Mouse (Mus musculus) cerebellum, adult 11 months (tissue): Measurements from ENCODE around the gene Gli1.

Source experiments
- DNase-seq: peaks from one replicate; pipeline ENCODE4 v3.0.0; 2022

The Gli1 gene

DNA sequence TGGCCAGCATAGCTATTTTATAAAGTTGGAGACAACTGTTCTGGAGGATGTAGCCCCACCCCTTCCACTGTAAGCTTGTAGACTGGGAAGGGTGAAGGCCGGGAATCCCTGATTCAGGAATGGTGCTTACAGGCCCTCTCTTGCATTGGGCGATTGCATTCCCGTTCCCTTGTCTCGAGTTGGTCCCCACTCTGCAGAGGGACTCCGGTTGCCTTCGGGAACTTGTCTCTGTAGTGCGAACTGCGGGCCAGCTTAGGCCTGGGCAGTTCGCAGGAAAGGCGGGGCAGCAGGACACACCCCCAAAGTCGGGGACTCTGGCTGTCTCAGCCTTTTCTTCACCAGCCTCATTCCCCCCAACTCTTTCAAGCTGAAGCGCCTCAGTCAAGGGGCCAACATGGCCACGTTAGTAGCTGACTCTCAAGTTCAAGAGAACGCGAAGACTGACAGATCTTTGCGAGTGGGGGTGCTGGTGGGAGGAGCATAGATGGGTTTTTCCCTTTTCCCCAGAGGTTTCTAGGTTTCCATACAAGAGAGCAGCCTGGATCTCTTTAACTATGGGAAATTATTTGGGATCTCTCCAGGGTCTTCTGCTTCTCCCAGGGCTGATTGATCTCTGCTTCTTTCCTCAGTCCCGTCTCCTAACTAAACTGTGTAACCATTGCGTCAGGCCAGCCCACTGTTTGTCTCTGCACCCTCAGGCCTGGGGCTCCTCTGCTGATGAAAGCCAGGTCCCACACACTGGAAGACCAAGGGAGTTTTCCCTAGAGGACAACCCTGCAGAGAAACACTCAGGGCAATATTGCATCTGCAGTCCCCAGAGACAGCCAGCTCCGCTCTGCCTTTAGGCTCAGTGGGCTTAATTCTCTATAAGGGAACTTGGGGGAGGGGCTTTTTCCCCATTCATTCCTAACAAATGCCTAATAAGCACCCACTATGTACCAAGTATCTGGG, 50.6 kb downstream of the Gli1 start:
- peak; percentile 28 for DNase-seq

DNA sequence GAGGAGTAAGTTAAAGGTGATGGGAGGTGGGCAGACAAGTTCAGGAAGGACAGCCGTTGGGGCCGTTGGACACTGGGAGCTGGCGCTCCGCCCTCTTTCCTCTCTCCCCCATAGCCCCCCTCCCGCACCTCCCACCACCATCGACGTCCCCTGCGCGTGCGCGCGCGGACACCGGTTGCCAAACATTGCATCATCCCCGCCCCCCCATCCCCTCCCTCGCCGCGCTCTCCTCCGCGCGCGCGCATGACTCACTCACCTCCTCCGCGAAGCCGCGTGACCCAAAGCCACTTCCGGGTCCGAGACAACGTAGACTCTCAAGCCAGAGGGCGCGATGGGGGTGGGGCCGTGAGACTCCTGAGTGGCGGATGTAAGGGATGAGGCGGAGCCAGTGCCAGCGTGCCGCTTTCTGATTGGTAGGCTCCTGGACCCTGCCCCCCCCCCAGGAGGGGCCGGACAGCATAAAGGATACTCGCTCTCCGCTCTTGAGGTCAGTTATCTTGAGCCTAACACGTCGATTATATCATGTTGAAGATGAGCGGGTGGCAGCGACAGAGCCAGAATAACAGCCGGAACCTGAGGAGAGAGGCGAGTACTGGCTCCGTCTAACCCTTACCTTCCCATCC, 51.4 kb downstream of the Gli1 start:
- peak; percentile 100 for DNase-seq

DNA sequence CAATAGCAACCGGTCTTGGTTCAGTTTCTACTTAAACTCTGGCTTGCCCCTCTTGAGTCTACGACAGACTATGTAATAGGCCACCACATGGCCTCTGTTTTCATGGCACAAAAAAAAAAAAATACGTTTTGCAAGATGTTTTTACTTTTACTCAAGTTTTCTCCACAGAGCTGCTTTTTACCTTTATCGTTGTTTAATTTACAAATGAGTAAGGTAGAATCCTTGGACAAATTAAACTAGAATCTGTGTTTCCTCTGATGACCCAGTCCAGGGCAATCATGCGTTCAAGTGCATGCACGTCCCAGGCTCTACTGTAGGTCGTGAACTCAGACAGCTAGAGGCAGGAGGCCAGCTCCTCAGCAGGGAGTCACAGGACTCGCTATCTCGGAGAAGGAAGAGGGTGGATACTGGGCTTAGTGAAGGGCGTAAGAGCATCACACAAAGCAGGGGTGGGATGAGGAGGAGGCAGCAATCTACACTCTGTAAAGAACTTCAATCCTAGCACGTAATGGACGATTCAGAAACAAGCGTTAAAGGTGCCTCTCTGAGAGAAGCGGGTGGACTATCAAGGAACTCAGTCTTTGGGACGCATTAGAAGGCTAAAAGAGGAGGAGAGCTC, 52.1 kb downstream of the Gli1 start:
- DNase-seq, result peak; percentile 80

DNA sequence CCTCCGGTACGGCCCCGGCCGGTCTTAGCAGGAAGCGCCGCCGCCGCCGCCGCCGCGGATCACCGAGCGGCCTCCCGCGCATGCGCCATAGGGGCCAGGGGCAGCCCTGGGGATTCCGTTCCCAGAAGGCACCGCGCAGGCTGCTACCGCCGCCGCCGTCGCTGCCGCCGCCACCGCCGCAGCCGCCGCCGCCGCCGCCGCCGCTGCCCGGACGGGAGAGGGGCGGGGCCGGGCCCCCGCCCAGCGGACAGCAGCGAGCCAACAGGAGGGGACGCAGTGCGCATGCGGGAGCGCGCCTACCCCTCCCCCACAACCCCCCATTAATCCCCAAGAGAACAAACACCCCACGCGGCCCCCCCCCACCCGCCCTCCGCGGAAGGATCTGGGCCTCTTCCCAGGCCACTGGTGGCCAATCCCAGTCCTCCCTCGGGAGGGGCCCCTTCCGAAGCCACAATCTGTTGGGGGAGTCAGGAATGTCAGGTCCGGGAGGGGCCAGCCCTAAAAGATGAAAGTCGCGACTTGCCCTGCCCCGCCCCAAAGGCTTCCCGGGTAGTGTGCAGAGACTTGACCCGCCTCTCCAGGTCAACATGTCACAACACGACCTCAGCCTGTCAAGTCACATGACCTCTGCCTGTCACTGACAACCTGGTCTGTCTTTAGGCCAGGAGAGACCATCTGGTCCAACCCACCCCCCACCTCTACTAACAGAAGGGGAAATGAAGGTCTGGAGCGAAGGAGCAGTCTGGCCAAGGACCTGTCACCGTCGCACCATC, 52.8 kb downstream of the Gli1 start, which contains the start of gene Mbd6:
TSS of gene Mbd6 (minus strand) at position 219 of the 773 bp plus-strand sequence.
- DNase-seq, result peak; percentile 91

DNA sequence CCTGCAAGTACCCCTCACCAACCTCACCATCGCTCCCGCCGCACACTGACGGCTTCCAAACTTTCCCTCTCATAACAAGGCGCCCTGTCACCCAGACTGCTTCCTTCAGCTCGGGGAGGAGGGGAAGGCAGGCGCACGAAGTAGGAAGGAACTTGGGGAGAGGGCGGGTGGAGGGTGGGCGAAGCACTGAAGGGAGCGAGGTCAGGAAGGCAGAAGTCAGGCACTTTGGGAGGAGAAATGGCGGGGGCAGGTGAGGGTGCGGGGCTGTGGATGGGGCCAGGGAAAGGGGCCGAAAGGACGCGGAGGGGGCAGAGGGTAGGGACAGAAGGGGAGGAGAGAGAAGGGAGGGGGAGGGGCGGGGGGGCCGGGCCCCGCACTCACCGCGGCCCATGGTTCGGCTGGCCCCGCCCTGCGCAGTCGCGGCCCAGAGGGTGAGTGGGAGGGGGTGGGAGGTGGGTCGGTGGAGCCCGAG, 53.4 kb downstream of the Gli1 start:
- DNase-seq, result no peak

DNA sequence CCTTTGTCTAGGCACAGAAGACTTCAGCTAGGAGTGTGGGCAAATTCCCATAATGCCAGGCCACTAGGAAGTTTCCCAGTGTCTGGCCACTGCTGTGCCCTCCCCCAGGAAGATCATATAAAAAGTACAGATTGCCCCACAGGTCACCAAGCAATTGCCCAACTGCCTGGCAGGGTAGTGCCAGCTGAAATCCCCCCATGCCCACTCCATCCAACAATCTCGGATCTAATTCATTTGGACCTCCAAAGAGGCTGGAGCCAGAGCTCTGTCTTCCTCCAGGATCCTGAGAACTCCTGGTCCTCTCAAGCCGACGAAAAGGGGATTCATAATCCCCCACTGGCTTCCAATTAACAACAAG, 53.9 kb downstream of the Gli1 start:
- DNase-seq, result no peak

DNA sequence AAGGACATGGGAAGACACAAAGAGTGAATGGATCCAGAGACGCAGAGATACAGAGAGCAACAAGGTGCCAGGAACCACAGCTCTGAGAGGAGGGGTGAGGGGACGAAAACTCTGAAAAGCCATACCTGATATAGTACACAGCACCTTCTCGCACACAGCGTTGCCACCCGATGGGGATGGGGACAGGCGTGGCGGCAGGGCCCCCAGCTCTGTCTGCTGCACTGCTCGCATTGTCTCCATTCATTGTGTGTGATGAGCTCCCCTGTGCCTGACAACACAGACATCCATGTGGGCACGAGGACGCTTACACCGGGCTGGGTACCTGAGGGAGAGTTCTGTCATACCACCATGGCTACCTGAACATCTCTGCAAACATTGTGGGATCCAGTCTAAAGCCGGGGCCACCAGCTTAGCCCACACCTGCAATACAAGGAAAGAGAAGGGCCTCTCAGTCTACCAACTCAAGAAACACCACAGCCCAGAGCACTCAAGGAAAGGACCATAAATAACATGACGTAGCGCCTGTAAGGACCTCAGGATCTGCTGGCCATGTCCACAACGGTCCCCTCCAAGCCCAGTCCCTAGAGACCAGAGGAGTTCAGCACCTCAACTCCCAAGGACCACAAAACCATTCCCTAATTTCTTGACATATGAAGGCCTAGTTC, 54.4 kb downstream of the Gli1 start:
- peak; percentile 31 for DNase-seq

DNA sequence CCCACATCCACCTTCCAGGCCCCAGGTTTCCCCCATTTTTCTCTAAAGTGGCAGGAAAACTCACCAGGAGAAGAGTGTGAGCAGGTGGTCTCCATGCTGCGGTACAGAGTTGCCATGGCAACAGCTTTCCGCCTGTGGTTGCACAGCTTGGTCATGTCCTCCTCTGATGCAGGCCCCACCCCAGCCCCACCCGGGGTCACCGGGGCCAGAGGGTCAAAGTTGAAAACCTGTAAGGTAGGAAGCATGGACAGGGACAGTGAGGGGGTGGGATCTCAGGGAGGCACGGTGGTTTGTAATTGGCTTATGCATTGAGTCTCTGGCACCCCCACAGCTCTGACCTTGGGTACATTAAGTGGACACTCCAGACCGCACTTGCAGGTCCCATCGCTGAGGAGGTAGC, 55.0 kb downstream of the Gli1 start:
- DNase-seq, result peak; percentile 42

DNA sequence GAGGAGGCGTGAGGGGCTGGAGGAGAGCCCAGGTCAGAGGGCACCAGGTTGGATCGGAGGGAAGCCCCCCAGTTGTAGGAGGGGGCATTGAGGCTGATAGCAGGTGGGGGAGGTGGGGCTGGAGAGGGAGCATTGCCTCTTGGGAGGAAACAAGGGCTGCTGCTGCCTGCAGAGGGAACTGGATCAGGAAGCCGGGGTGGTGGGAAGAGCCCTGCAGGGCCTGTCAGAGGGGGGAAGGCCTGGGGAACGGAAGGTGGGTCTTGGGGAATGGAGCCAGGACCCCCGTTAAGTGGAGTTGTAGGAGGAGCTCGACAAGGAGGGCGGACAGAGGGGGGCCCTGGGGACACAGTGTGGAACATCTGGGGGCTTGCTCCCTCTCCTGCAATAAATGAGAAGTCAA, 55.6 kb downstream of the Gli1 start:
- peak; percentile 29 for DNase-seq

DNA sequence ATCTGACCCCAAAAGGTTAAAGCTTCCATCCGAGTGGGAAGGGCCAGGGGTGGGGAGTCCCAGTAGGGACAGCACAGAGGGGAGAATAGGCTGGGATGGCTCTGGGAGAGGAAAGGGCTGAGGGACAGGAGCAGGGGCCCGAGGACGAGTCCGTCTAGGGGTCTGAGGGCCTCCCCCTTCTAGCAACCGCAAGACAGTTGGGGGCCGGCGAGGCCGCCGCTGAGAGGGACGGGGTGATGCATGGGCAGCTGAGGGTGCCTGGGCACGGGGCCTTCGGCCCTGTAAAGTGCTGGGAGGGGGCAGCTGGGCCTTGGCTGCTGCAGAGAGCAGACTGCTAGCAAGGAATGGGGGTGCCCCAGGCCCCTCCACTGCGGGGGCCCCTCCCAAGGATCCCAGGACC, 56.1 kb downstream of the Gli1 start:
- peak; percentile 22 for DNase-seq

DNA sequence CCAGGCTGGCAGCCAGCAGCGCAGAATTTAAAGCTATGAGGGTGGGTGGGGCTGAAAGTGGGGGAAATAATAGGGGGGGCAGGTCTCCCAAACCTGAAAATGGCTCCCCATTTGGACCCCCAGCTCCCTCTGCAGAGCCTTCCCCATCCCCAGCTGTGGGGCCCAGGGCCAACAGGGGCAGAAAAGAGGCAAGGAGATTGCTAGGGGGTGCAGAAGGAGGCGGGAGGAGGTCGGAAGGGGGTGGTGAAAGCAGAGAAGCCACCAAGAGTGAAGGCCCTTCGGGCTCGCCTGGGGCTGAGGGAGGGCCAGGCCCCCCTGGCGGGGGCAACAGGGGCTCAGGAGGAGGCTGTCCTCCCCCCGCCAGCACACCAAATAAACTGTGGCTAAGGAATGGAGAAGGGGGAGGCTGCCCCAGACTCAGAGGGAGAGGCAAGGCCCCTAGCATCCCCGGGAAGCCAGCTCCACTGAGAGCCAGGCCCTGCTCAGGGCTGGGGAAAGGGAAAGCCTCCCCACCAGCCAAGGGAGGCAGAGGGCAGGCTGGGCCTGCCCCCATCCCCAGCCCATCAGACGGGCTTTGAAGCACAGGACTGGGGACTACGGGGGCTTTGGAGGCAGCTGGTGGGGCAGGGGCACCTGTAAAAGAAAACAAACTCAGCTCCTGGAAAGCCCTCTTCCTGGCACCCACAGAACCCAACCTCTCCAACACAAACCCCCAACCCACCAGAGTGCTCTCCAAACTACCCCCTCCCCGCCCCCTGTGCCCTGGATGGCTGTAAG, 56.9 kb downstream of the Gli1 start:
- no peak for DNase-seq

DNA sequence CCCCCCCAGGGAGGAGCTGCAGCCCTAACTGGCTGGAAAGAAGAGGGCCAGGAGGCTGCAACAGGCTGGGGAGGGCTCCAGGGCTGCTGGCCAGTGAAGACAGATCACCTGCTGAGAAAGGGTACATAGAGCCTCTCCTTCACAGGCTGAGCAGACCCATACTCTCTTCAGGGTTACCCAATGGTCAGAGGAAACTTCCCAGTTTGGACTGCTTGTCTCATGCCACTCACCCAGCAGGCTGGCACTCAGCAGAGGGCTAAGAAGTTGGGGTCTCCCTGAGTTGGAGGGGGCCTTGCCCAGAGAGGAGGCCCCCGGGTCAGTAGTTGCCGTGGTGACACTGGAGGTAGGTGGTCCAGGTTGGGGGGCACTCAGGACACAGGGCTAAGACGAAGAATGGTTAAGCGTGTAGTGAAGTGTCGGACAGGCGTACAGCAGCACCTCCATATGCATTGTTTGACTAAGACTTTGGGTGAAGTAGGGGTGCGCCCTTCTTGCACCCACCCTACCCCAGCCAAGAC, 57.6 kb downstream of the Gli1 start:
- no peak for DNase-seq

DNA sequence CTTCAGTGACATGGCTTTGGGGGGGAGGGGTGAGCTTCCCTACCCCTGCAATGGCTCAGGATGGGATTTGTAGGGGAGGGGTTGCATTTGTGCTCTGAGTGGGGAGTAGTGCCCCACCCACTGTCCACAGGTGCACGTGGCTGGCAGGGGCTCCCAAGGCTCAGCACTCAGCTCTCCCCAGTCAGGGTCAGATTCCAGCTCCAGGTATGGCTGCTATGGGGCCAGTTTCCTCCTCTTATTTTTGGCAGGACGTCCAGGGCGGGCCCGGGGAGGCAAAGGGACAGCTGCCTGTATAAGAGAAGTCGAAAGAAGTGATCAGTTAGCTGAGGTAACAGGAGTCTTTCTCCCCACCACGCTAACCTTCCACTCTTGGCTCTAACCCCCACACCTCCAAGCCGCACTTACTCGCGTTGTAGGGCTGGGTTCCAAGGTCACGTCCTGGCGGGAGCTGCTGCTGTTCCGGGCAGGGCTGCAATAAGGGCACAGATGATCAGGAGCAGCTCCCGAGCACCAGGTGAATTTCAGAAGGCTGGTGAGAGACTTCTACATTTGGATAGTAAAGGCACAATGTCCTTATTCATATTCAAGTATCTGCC, 59.1 kb downstream of the Gli1 start:
- DNase-seq, result no peak

DNA sequence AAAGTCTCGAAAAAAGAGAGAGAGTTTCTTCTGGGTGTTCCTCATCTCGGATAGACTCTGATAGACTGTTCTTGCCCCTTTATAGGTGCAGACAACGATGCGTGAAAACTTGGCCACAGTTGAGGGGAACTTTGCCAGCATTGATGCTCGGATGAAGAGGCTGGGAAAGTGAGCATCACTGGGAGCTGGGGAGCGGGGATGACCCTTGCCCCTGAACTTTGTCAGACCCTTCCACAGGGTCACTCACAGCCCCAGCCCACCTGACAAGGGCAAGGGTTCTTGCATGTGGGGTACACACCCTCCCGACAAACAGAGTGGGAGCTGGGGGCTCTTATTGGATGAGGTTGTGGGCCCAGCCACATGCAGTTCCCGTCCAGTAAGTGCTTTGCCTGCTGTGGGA, 60.5 kb downstream of the Gli1 start:
- DNase-seq, result no peak
